Mouse (Mus musculus) heart, adult 2 months (tissue): ENCODE data around the gene Grin1. TPM values are rescaled to one million over a fixed set of nuclear protein-coding genes. Genes with fewer than 3 reads are reported as not detected.

Source experiments
- DNase-seq, 2 experiments: peaks; one replicate each; pipeline ENCODE4 v3.0.0; 2021
- H3K27ac ChIP-seq: fragments of 200-600 bp; 2 replicates; pipeline ENCODE4 v1.8.1; 2022
- H3K27me3 ChIP-seq: fragments of 200-500 bp; 2 replicates; pipeline ENCODE4 v1.6.1; 2012; ENCODE audit warnings: mild to moderate bottlenecking, low read length, inconsistent platforms, mixed read lengths; ENCODE audit not compliant: control insufficient read depth, insufficient read depth
- H3K36me3 ChIP-seq: fragments of 200-500 bp; 2 replicates; pipeline ENCODE4 v1.6.1; 2012; ENCODE audit warnings: low read length, inconsistent platforms; ENCODE audit not compliant: control insufficient read depth, insufficient read depth
- H3K4me1 ChIP-seq: fragments of 200-500 bp; 2 replicates; pipeline ENCODE4 v1.6.1; 2011; ENCODE audit warnings: low read length; ENCODE audit not compliant: control insufficient read depth, insufficient read depth
- H3K4me3 ChIP-seq: fragments of 200-600 bp; 2 replicates; pipeline ENCODE4 v1.8.1; 2022
- H3K79me2 ChIP-seq: fragments of 200-500 bp; replicated peaks from 2 replicates; pipeline ENCODE4 v1.6.1; 2012; ENCODE audit warnings: mild to moderate bottlenecking, inconsistent platforms, low read length, moderate library complexity, mixed read lengths; ENCODE audit not compliant: control insufficient read depth, insufficient read depth
- H3K9ac ChIP-seq: fragments of 200-500 bp; 2 replicates; pipeline ENCODE4 v1.6.1; 2012; ENCODE audit warnings: low read depth, mild to moderate bottlenecking, control low read depth, inconsistent platforms, low read length, mixed read lengths
- CTCF ChIP-seq: fragments of 200-600 bp; IDR thresholded peaks from 2 replicates; pipeline ENCODE4 v1.8.1; 2022; ENCODE audit warnings: antibody characterized with exemption, mild to moderate bottlenecking, moderate library complexity
- EP300 ChIP-seq: fragments of 200-500 bp; IDR thresholded peaks from 2 replicates; pipeline ENCODE4 v1.6.1; 2011; ENCODE audit warnings: low read depth, low read length, control low read depth; ENCODE audit not compliant: insufficient read depth
- POLR2A ChIP-seq: fragments of 200-500 bp; IDR thresholded peaks from 2 replicates; pipeline ENCODE4 v1.6.1; 2011; ENCODE audit warnings: mild to moderate bottlenecking, low read depth, low read length, control low read depth; ENCODE audit not compliant: insufficient read depth
- WGBS: fragments of 180-500 bp; shearing (Covaris S2); methylation state at CpG from one replicate; pipeline ENCODE4 v1.1.7; 2018; 5-methylcytosine and 5-hydroxymethylcytosine counted together
- intact Hi-C: fragments of 180-260 bp; cut with DNase I; formaldehyde crosslinking; loops from one replicate; pipeline ENCODE4 v1.15.1; 2025
- polyA plus RNA-seq: library from polyadenylated mRNA; depleted of rRNA; stranded (reverse); fragments of >200 nt; gene quantifications from 2 replicates; pipeline ENCODE4 v1.2.3, GENCODE M21; 2012
- total RNA-seq, 2 experiments: library from RNA; stranded (reverse); gene quantifications; 2 replicates each; pipeline ENCODE4 v1.2.3; 2021

Gene Grin1
- total and polyA plus RNA-seq, 3 experiments, result 0.41 TPM; not detected in 2

- Histone ChIP-seq H3K27me3 (peaks cover 6% of the 10 kb centered on the region), H3K4me3 (no peak within 1 kb of the TSS), H3K4me1 (peaks cover 7% of the 10 kb centered on the region), H3K27ac (peak within 1 kb of the TSS; percentile 7; the same call in 1 of the 2 replicates), H3K36me3 (no peaks in the 10 kb centered on the region), H3K9ac (no peak within 1 kb of the TSS), H3K79me2 (no peaks in the 10 kb centered on the region)
- intact Hi-C loops, result no loop called here
- 91% methylated on average over 6 of the region's 6 CpGs for WGBS
- TF ChIP-seq POLR2A, result no peak
- TF ChIP-seq CTCF, result no peak
- no peak for TF ChIP-seq EP300
- no peak for DNase-seq
Observed at GRCm38 (mm10) chr2:25287927-25288649, 30.9 kb downstream of the Grin1 start, which contains the start of gene Tmem210. Gene Tmem210 (plus strand): TSS chr2:25288145.

GRCm38 (mm10) chr2:25286837-25287636 is 31.9 kb downstream of the Grin1 start:
- H3K4me1 ChIP-seq, result peaks cover 5% of the 10 kb centered on the region
- H3K27me3 ChIP-seq, result peaks cover 6% of the 10 kb centered on the region
- H3K79me2 ChIP-seq, result no peaks in the 10 kb centered on the region
- no peak for TF ChIP-seq EP300
- no peak for TF ChIP-seq POLR2A
- TF ChIP-seq CTCF, result no peak
- WGBS, result 20% methylated on average over 7 of the region's 7 CpGs
- intact Hi-C loops, result no loop called here
- H3K27ac ChIP-seq, result peak overlapping the region; percentile 7; the same call in 1 of the 2 replicates
- no peaks in the 10 kb centered on the region for H3K36me3 ChIP-seq
- no peak for DNase-seq
- no peak overlapping the region for H3K4me3 ChIP-seq
- H3K9ac ChIP-seq, result no peak overlapping the region

- 38% methylated on average over 1 of the region's 1 CpGs for WGBS
- DNase-seq, result no peak
- Histone ChIP-seq H3K27ac (no peak overlapping the region), H3K4me1 (peaks cover 5% of the 10 kb centered on the region), H3K27me3 (peaks cover 4% of the 10 kb centered on the region), H3K36me3 (no peaks in the 10 kb centered on the region), H3K4me3 (no peak overlapping the region), H3K9ac (no peak overlapping the region), H3K79me2 (no peaks in the 10 kb centered on the region)
- no peak for TF ChIP-seq CTCF
- intact Hi-C loops, result no loop called here
Observed at GRCm38 (mm10) chr2:25286314-25286713, 32.7 kb downstream of the Grin1 start.

- H3K27ac ChIP-seq, result no peak overlapping the region
- H3K79me2 ChIP-seq, result no peaks in the 10 kb centered on the region
- no peak overlapping the region for H3K9ac ChIP-seq
- H3K4me3 ChIP-seq, result no peak overlapping the region
- DNase-seq, result no peak
- WGBS, result 91% methylated on average over 2 of the region's 2 CpGs
- TF ChIP-seq POLR2A (no peak), CTCF (no peak), EP300 (no peak)
- H3K36me3 ChIP-seq, result no peaks in the 10 kb centered on the region
- intact Hi-C loops, result no loop called here
- peaks cover 4% of the 10 kb centered on the region for H3K27me3 ChIP-seq
- peaks cover 5% of the 10 kb centered on the region for H3K4me1 ChIP-seq
Observed at GRCm38 (mm10) chr2:25285551-25285950, 33.4 kb downstream of the Grin1 start.

GRCm38 (mm10) chr2:25278928-25279882 is 39.8 kb downstream of the Grin1 start:
- Histone ChIP-seq H3K4me3 (no peak overlapping the region), H3K36me3 (no peaks in the 10 kb centered on the region), H3K27ac (no peak overlapping the region), H3K27me3 (no peaks in the 10 kb centered on the region), H3K9ac (no peak overlapping the region), H3K4me1 (no peaks in the 10 kb centered on the region), H3K79me2 (no peaks in the 10 kb centered on the region)
- 0 out of 2 replicates have a peak, but pooled peaks have one; percentile 26 for TF ChIP-seq EP300
- peak; percentile 83 for TF ChIP-seq CTCF
- TF ChIP-seq POLR2A, result no peak
- WGBS, result 60% methylated on average over 13 of the region's 13 CpGs
- intact Hi-C loops, result loop anchor here (2.0 kb wide), 1 partner anchor 14 kb away; no protein-coding TSS in a partner anchor
- peak; percentile 68 to 80 for DNase-seq
